Mouse (Mus musculus): Measurements from ENCODE around the gene Ptprr. TPM values are rescaled to one million over a fixed set of nuclear protein-coding genes. Genes with fewer than 3 reads are reported as not detected.

Ptprr gene
- 0.10 and 0.13 TPM in 2 replicates for polyA plus RNA-seq (2012; rRNA removed)

GRCm38 (mm10) chr10:116017845-116018479 lies at the start of gene Ptprr:
Gene Ptprr, plus strand, starts transcription at chr10:116018213.

GRCm38 (mm10) chr10:116113867-116114474 lies 96.0 kb downstream of the Ptprr start, which contains the start of gene 4933416C03Rik:
Gene 4933416C03Rik, minus strand, starts transcription at chr10:116113917.

GRCm38 (mm10) chr10:116275280-116275679 lies 257.3 kb downstream of the Ptprr start, which contains the start of gene Ptprb:
Gene Ptprb, plus strand, starts transcription at chr10:116275523.

Other genes starting within 250 kb of the Ptprr start
- gene Tspan8, start 201.4 kb upstream of the Ptprr start, polyA plus RNA-seq (2012; rRNA removed) = 35.5 and 41.5 TPM in 2 replicates
- not detected in 2 replicates for gene 4933416C03Rik, start 95.7 kb downstream of the Ptprr start, polyA plus RNA-seq (2012; rRNA removed)

Measured in liver, embryonic 14 days (tissue).